Mouse (Mus musculus): ENCODE measurements at regions not wholly inside any gene's neighbourhood (a gene's known extent, or its start where the extent isn't known, plus 50 kb on each side); places are given as distances from the start of the nearest gene placed in this dataset.
A peak's percentile ranks its signal among the peaks of the same experiment; 100 is the strongest.

DNA sequence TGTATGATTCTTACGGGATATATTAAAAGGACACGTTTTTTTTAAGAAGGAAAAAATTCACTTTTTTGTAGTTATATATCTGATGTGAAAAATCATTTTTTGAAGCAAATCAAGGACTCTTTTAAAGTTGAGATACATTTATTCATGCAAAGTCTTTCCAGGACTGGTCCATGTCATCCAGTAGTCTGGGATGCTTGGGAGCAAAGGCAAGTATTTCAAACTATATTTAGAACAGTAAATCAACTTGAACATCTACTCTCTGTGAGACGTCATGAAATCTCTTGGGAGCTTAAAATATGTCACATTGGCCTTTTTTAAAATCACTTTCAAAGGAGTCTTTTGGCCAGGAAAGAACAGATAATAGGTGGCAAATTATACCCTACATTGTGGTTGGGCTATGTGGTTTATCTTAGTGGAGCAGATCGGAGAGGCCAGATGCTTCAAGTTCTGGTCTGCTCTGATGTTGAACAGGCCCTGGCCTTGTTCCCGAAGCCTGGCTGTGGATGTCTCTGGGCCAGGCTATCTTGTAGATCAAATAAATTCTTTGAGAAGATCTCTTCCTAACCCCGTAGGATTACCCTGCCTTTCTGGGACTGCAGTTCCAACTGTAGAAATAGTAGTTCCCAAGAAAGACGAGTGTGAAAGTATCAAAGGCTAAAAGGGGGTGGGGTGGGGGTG, 936.8 kb upstream of the Lcorl start:
- no peak for DNase-seq
- intact Hi-C loops (cut with DNase I): no loop called here

DNA sequence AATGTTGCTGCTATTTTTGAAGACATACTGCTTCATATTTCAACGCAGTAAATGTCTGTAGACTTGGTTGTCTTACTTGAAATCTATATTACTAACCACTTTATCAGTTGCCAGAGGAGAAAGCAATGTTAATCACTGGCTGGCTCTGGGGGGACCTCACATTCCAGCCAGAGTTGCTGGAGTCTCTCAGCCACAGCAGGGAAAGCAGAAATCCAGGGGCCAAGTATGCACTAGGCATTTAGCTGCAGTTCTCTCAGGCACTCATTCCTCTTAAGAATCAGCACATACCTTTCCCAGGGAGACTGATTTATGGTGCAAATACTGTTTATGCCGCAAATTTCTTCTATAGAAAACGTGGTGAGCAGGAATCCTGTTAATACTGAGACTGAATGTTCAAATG, 933.6 kb upstream of the Lcorl start:
- no peak for DNase-seq
- intact Hi-C loops (cut with DNase I): no loop called here

DNA sequence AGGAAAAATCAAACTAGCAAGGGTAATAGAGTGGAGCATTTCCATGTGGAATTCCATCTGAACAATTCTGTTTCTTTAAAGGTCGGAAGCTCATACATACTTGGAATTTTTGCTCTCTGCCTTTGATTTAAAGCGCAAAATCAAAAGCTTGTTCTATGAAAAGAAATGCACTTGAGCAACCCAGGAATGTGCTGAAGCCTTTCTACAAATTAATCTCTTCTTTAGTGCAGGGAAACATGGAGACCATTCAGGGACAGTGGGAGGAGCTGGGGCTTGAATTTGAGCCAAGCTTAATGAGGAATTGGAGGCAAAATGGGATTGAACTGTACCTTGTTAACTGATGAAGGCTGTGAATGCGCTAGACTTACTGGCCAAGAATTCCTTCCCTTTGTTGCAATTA, 933.1 kb upstream of the Lcorl start:
- DNase-seq: no peak
- intact Hi-C loops (cut with DNase I): no loop called here

DNA sequence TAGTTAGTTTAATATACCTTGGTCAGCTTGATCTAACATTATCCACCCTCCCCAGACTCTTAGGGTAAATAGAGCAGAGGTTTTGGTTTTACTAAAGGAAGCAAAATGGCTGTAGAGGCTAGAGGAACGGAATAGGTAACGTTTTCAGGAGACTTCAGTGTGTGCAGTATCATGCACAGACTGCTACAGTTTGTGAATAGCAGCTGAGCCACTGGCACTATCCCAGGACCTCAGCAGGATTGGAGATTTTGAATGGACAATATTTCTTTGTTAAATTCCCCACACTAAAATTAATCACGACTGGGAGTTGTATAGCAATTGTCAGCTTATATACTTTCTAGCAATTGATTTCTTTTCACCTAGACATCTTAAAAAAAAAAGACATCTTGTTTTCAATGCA, 929.7 kb upstream of the Lcorl start:
- DNase-seq: peak; percentile 23
- intact Hi-C loops (cut with DNase I): no loop called here

DNA sequence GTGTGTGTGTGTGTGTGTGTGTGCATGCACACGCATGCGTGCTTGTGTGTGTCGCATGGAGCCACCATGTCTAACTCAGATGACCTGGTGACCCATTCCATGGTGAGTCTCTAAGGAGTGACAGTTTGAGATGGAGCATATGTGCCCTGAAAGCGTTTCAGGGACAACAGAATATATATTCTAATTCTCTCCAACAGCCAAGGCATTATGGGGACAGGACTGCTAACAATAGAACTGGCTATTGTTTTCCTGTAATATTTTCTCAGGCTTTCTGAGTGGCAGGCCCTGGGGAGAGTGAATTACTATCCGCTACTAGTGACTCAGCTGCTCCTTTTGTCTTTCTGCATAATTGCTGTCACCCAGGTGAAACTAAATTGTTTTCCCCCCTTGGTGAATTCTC, 898.7 kb upstream of the Lcorl start:
- no peak for DNase-seq
- intact Hi-C loops (cut with DNase I): no loop called here

DNA sequence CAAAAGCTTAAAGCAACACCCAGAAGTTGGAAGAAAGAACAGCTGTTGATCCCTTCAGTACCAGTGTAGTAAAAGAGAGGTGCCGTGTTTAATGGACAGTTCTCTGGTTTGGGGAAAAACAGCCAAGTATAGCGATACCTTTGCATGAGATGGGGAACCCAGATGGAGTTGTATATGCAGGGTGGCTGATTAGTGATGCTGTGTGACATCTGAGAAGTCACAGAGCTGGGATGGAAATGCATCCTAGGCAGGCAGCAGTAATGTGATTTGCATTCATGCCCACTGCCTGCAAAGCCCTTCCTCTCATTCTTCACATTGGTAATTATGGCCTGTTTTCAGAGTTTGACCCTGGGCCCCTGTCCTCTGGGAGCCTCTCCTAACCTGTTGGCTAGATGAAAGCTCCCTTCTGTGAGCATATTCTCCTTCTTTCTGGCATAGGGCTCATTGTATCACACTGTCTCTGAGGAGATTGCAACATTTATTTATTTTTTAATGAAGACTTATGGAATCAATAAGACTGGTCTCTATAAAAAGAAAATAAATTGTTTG, 882.7 kb upstream of the Lcorl start:
- intact Hi-C loops (cut with DNase I): no loop called here
- no peak for DNase-seq

DNA sequence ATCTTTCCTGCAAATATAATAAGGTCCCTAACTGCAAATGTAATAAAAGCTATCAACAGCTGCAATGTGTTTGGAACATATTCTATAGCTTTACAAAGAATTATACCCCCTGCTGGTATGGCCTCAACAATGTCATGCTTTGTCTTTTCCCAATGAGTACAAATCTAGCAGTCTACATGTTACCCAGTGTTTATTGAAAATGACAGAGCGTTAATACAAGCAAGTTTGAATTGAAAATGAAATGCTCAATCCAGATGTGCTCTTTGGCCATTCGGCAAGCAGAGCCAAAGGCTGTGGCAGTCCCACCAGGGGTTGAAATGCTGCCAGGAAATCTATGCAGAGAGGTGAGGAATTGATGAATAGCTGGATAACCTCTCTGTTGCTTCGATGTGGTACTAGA, 875.1 kb upstream of the Lcorl start:
- intact Hi-C loops (cut with DNase I): no loop called here

DNA sequence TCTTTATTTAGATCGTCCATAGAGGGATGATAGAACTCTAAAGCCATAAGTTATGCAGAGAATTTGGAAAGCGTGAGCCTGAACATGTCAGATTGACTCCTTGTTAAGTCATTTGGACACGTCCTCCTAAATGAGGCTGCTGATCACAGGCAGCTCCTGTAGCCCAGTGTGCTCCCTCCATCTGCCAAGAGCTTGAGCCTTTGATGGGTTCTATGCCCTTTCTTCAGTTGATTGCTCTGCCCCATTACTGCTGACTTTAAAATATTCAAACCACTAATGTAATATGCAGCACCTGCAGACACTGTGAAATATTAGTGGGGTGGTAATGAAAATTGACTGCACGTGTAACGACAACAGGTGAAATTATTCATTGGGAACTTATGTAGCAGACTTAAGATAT, 874.6 kb upstream of the Lcorl start:
- intact Hi-C loops (cut with DNase I): no loop called here
- no peak for DNase-seq

More for the DNA sequence above, 875.1 kb upstream of the Lcorl start:
- no peak for DNase-seq

DNA sequence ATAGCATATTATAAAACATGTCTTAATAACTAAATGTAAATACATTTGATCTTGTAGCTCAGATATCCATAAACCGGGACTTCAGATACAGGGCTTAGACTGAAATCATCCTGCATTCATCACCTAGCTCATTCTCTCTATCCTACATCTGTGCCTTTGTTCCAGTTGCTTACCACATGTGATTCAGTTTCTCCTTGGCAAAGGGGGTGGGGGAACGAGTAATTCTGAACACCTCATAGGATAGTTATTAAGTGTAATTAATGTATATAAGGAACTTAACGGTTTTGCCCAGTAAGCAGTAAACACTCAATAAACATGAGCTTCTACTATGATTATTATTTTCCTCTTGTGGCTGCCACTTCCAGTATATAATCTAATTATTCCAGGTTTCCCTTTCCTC, 873.9 kb upstream of the Lcorl start:
- intact Hi-C loops (cut with DNase I): no loop called here
- no peak for DNase-seq

DNA sequence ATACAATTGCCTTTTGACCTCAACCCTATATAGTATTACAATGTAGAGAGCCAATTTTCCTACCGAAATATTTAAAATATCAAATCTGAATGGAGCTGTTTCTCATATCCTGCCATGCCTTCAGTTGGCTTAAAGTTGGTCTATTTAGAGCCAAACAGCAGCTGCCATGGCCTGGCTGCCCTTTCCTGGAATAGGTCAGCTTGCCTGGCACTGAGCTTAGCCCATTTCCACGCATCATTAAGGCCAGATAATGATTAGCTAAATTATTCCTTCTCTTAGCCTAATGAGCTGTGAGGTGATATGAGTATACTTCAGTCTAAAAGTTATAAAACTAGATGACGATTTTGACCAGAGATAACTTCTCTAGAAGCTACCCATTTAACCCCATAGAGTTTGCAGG, 852.2 kb upstream of the Lcorl start:
- no peak for DNase-seq
- intact Hi-C loops (cut with DNase I): no loop called here

DNA sequence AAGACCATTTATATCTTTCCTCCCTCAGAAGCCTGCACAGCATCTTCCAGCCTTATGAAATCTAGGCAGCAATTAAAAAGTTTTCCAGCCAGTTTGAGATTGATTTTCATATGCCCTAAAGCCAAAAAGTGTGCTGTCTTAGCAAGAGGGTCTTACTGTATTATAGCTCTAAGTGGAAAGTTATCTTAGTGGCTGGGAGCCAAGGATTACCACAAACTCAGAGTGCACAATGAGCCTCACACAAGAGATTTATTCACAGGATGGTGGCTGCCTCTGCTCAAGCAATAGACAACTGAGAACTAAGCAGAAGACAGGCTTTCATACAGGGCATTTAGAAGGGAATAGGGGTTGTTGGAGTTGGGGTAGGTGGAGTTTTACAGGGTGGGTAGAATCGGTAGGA, 850.4 kb upstream of the Lcorl start:
- no peak for DNase-seq
- intact Hi-C loops (cut with DNase I): no loop called here

DNA sequence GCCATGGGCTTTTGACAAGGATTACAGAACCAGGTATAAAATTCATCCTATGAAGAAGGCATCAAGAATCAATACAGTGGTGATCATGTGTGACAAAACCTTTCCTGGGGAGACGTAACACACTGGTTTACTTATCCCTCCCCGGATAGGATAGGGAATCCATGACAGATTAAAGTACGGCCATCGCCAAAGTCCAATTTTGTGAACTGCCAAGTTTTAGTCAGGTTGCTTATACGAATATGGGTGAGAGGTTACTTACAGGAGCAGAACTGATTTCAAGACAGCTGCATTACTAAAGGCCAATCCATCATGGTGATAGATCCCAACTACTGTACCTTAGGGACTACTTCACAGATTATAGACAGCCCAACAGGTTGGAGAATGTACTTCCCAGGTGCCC, 849.6 kb upstream of the Lcorl start:
- intact Hi-C loops (cut with DNase I): no loop called here
- DNase-seq: no peak

DNA sequence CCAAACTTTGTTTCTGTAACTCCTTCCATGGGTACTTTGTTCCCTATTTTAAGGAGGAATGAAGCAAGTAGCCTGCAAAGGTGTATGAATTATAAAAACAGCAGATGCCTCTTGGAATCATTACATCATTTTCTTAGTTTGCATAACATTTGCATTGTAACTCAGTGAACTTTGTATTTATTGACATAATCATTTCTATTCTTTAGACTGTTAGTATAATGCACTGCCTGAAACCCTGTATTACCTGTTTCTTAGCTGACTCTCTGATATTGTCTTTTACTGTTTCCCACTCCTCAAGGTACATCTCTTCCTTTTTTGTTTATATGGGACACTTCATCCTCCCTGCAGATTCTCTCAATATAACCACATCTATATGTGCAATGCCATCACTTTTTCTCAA, 820.6 kb upstream of the Lcorl start:
- DNase-seq: no peak
- intact Hi-C loops (cut with DNase I): no loop called here

DNA sequence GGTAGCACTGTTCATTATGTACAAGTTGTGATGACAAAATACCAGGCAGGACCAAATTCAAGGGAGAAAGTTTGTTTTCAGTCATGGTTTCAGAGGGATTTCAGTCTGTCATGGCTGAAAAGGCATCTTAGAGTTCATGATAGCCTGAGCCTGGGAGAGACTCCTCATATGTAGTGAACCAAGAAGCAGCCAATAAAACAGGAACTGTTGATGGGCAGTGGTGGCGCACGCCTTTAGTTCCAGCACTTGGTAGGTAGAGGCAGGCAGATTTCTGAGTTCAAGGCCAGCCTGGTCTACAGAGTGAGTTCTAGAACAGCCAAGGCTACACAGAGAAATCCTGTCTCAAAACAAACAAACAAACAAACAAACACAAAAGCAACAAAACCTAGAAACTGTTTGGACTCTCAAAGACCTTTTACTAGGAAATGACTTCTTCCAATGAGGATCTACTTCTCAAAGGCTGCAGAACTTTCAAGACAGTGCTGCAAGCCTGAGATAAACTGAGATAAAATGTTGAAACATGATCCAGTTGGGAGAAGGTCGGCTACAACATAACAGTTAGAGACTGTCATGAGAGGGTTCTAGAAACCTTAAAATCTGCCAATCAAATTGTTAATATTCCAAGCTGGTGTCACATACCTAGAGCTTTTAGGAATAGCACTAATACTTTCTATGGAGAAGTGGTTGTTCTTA, 817.5 kb upstream of the Lcorl start:
- no peak for DNase-seq
- intact Hi-C loops (cut with DNase I): no loop called here

DNA sequence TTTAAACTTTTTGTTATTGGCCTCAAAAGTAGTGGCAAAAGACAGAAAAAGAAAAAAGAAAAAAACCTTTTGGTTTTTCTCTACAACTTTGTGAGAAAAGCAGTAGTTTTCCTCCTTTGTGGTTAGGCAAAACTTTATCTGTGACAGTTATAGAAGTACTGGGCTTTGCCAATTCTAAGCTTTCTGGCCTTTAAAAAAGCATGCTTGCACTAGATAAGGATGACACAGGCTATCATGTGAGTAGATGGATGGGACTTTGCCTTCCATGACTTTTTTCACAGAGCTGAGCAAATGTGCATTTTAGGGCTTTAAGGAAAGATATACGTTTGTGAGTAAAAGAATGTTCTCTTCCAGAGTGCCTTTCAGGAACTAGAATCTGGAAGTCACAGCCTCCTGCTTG, 816.0 kb upstream of the Lcorl start:
- no peak for DNase-seq
- intact Hi-C loops (cut with DNase I): no loop called here

DNA sequence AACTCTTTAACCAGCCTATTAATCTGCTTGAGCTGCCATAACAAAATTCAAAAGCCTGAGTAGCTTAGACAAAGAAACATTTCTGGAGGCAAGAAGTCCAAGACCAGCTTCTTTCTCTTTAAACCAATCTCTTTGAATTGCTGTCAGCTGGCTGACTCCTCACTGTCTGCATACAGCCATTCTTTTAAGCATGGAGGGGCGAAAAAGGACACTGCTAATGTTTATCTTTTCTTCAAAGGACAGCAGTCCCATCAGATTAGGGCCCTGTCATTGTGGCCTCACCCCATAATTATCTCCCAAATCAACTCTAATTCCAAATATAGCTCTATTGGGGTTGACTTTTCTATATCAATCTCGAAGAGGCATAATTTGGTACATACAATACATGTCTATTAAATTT, 813.1 kb upstream of the Lcorl start:
- intact Hi-C loops (cut with DNase I): no loop called here
- DNase-seq: no peak

DNA sequence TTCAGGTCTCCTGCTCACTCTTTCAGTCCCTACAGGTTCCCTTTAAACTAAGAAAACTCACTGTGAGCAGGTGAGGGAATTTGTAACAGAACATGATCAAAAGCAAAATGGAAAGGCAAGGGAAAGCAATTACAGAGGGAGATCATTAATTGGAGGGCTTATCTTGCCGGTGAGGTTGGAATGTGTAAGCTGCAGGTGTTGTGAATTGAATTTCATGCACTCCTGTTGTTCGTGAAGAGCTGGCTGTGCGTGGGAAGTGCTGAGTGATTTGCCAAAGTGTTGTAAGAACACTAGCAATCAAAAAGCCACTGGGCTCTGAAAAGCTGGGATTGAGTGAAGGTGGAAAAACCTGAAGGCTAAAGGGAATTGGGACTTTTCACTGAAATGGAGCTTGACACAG, 808.8 kb upstream of the Lcorl start:
- no peak for DNase-seq
- intact Hi-C loops (cut with DNase I): no loop called here

DNA sequence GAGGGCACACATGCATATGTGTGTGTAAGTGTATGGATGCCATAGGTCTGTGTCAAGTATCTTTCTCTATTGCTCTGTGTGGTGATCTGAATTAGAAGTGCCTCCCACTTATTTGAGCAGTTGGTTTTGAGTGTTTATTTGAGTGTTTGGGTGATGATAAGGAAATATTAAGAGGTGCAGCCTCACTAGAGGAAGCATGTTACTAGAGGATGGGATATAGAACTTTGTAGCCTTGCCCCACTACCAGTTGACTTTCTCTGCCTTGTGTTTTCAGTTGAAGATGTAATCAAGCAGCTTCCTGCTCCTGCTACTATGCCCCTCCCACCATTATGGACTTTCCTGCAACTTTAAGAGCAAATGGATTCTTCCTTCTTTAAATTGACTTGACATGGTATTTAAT, 799.6 kb upstream of the Lcorl start:
- no peak for DNase-seq
- intact Hi-C loops (cut with DNase I): no loop called here

DNA sequence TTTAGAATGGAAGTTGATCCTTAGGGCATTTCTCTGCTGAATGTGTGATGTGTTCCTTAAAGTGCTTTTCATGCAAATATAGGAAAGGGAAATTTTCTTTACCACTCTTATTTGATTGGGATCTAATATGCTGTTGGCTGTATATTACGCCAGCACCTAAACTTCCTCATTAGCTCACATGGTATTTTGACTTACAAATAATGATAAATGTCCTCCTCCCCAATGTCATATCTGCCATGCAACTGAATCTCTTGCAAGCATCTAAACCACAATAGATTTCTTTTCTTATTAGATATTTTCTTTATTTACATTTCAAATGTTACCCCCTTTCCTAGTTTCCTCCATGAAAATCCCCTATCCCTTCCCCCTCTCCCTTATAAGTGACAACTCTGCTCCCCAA, 796.8 kb upstream of the Lcorl start:
- intact Hi-C loops (cut with DNase I): no loop called here
- no peak for DNase-seq

DNA sequence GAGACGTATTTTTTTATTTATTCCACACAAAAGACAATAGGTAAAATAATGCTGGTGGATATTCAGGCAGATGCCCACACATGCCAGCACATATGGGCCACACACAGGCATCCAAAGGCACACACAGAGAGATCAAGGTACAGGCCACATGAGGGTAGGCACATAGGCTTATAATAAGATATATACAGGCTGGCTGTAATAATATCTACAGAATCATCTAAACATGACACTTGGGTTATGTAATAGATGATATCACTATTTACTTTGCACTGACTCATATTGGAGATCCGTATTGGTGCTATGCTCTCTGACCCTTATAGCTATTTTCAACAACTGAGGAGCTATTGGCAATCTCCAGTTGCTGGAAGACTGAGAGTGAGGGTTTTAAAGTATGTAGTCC, 785.6 kb upstream of the Lcorl start:
- no peak for DNase-seq

DNA sequence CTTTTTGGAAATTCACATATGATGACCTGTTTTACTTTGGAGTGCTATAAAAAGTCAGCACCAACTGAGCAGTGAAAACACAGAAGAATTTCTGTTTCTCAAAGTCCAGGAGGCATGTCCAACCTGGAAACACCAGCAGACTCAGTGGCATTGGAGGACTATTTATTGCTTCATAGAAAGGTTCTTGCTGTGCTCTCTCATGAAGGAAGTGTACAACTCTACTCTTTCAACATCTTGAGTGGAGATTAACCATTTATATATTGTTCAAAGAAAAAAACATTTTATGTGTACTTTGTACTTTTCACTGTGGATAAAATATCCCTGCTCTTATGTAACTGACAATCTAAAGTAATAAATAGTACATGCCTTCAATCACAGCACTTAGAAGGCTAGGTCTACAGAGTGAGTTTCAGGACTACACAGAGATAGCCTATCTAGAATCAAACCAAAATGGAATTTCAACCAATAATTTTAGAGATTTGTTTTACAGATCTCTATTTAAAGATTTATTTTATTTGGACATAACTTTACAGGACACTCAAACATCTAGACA, 777.8 kb upstream of the Lcorl start:
- no peak for DNase-seq
- intact Hi-C loops (cut with DNase I): no loop called here

More for the DNA sequence above, 785.6 kb upstream of the Lcorl start:
- intact Hi-C loops (cut with DNase I): loop anchor here (10.0 kb wide), 1 partner anchor 282 kb away; no protein-coding TSS in a partner anchor

Measured in left cerebral cortex, postnatal 4 days (tissue).